Mouse (Mus musculus) midbrain, embryonic 12.5 days (tissue): ENCODE results near the gene Txndc11. TPM values are rescaled to one million over a fixed set of nuclear protein-coding genes. Genes with fewer than 3 reads are reported as not detected.
A peak's percentile ranks its signal among the peaks of the same experiment; 100 is the strongest.

Source experiments
- ATAC-seq: fragments of 200-750 bp; cut with Nextera tagmentation; 2 replicates; pipeline ENCODE4 v1.8.0; 2017; ENCODE audit warnings: low read depth, moderate TSS enrichment, moderate library complexity; ENCODE audit not compliant: low FRiP score
- H3K27ac ChIP-seq: fragments of 300-500 bp; sonication (generic); replicated peaks from 2 replicates; pipeline ENCODE4 v1.5.1; 2016; ENCODE audit warnings: mild to moderate bottlenecking
- H3K27me3 ChIP-seq: fragments of 300-500 bp; sonication (generic); 2 replicates; pipeline ENCODE4 v1.6.1; 2016; ENCODE audit warnings: mild to moderate bottlenecking
- H3K36me3 ChIP-seq: fragments of 300-500 bp; sonication (generic); 2 replicates; pipeline ENCODE4 v1.6.1; 2016
- H3K4me1 ChIP-seq: fragments of 300-500 bp; sonication (generic); 2 replicates; pipeline ENCODE4 v1.6.1; 2016
- H3K4me2 ChIP-seq: fragments of 300-500 bp; sonication (generic); replicated peaks from 2 replicates; pipeline ENCODE4 v1.6.1; 2016; ENCODE audit warnings: mild to moderate bottlenecking, moderate library complexity
- H3K4me3 ChIP-seq: fragments of 300-500 bp; sonication (generic); 2 replicates; pipeline ENCODE4 v1.5.1; 2016; ENCODE audit warnings: mild to moderate bottlenecking
- H3K9ac ChIP-seq: fragments of 300-500 bp; sonication (generic); replicated peaks from 2 replicates; pipeline ENCODE4 v1.6.1; 2016; ENCODE audit warnings: mild to moderate bottlenecking, moderate library complexity
- H3K9me3 ChIP-seq: fragments of 300-500 bp; sonication (generic); 2 replicates; pipeline ENCODE4 v1.6.1; 2016; ENCODE audit warnings: mild to moderate bottlenecking
- WGBS: fragments of 180-500 bp; shearing (Covaris S2); methylation state at CpG from one replicate; pipeline ENCODE4 v1.1.7; 2016; 5-methylcytosine and 5-hydroxymethylcytosine counted together
- polyA plus RNA-seq: library from polyadenylated mRNA; unstranded; fragments of >200 nt; fragmentation: Nextera tagmentation; extraction: Ambion mirVana; gene quantifications from 2 replicates; pipeline ENCODE4 v1.2.1, GENCODE M21; 2016

Gene Txndc11
- polyA plus RNA-seq, 1 experiment from 2014 or later = 30.5 TPM

GRCm38 (mm10) chr16:11071887-11072286, 62.6 kb downstream of the Txndc11 start:
- Histone ChIP-seq H3K4me1 (peaks cover 41% of the 10 kb centered on the region), H3K9me3 (no peaks in the 10 kb centered on the region), H3K9ac (no peak overlapping the region), H3K27me3 (no peaks in the 10 kb centered on the region), H3K27ac (no peak overlapping the region), H3K4me2 (no peak overlapping the region), H3K36me3 (peaks cover 56% of the 10 kb centered on the region), H3K4me3 (no peak overlapping the region)
- WGBS = 89% methylated on average over 4 of the region's 4 CpGs
- ATAC-seq = no peak

GRCm38 (mm10) chr16:11071176-11071575, 63.3 kb downstream of the Txndc11 start:
- H3K4me3 ChIP-seq = no peak overlapping the region
- H3K9ac ChIP-seq = no peak overlapping the region
- no peaks in the 10 kb centered on the region for H3K9me3 ChIP-seq
- H3K36me3 ChIP-seq = peaks cover 50% of the 10 kb centered on the region
- no peak for ATAC-seq
- H3K4me2 ChIP-seq = no peak overlapping the region
- peaks cover 41% of the 10 kb centered on the region for H3K4me1 ChIP-seq
- H3K27me3 ChIP-seq = no peaks in the 10 kb centered on the region
- H3K27ac ChIP-seq = no peak overlapping the region
- WGBS = 85% methylated on average over 5 of the region's 5 CpGs

GRCm38 (mm10) chr16:11069710-11070420, 64.6 kb downstream of the Txndc11 start:
- 80% methylated on average over 7 of the region's 7 CpGs for WGBS

GRCm38 (mm10) chr16:11069271-11069670, 65.2 kb downstream of the Txndc11 start:
- Histone ChIP-seq H3K9ac (no peak overlapping the region), H3K4me2 (peak overlapping the region; percentile 87), H3K27me3 (no peaks in the 10 kb centered on the region), H3K4me3 (no peak overlapping the region), H3K36me3 (peaks cover 31% of the 10 kb centered on the region), H3K27ac (no peak overlapping the region), H3K9me3 (no peaks in the 10 kb centered on the region), H3K4me1 (peaks cover 49% of the 10 kb centered on the region)
- 84% methylated on average over 6 of the region's 6 CpGs for WGBS
- ATAC-seq = no peak

More at GRCm38 (mm10) chr16:11069710-11070420, 64.6 kb downstream of the Txndc11 start:
- Histone ChIP-seq H3K4me3 (no peak overlapping the region), H3K27me3 (no peaks in the 10 kb centered on the region), H3K36me3 (peaks cover 36% of the 10 kb centered on the region), H3K27ac (no peak overlapping the region), H3K4me1 (peaks cover 49% of the 10 kb centered on the region), H3K9me3 (no peaks in the 10 kb centered on the region), H3K9ac (no peak overlapping the region), H3K4me2 (no peak overlapping the region)
- no peak for ATAC-seq

GRCm38 (mm10) chr16:11068666-11069065, 65.8 kb downstream of the Txndc11 start:
- H3K9ac ChIP-seq = 0 out of 2 replicates have a peak overlapping the region, but pooled peaks have one; percentile 88

GRCm38 (mm10) chr16:11066833-11067191, 67.6 kb downstream of the Txndc11 start:
- peak overlapping the region; percentile 99 for H3K27ac ChIP-seq
- ATAC-seq = peak; percentile 41
- WGBS = under 1% methylated on average over 22 of the region's 22 CpGs
- H3K9me3 ChIP-seq = no peaks in the 10 kb centered on the region
- peak overlapping the region; percentile 88 for H3K9ac ChIP-seq
- H3K4me2 ChIP-seq = peak overlapping the region; percentile 87
- H3K27me3 ChIP-seq = no peaks in the 10 kb centered on the region
- H3K36me3 ChIP-seq = peaks cover 7% of the 10 kb centered on the region
- peaks cover 58% of the 10 kb centered on the region for H3K4me1 ChIP-seq
- peak overlapping the region; percentile 84 for H3K4me3 ChIP-seq

More at GRCm38 (mm10) chr16:11068666-11069065, 65.8 kb downstream of the Txndc11 start:
- peaks cover 54% of the 10 kb centered on the region for H3K4me1 ChIP-seq
- peak overlapping the region; percentile 87 for H3K4me2 ChIP-seq
- H3K27ac ChIP-seq = no peak overlapping the region
- 93% methylated on average over 3 of the region's 3 CpGs for WGBS
- no peak for ATAC-seq
- H3K36me3 ChIP-seq = peaks cover 25% of the 10 kb centered on the region
- no peaks in the 10 kb centered on the region for H3K27me3 ChIP-seq
- no peak overlapping the region for H3K4me3 ChIP-seq
- no peaks in the 10 kb centered on the region for H3K9me3 ChIP-seq

GRCm38 (mm10) chr16:11066029-11066832, 68.2 kb downstream of the Txndc11 start, which contains the start of gene Litaf:
Gene Litaf, minus strand, starts transcription at chr16:11066157.
- Histone ChIP-seq H3K4me1 (peaks cover 58% of the 10 kb centered on the region), H3K9me3 (no peaks in the 10 kb centered on the region), H3K4me3 (peak within 1 kb of the TSS; percentile 84), H3K27me3 (no peaks in the 10 kb centered on the region), H3K4me2 (peak within 1 kb of the TSS; percentile 87), H3K9ac (peak within 1 kb of the TSS; percentile 88), H3K36me3 (0 out of 2 replicates have a peak, but pooled peaks cover 3% of the 10 kb centered on the region), H3K27ac (peak within 1 kb of the TSS; percentile 99)
- ATAC-seq = peak; percentile 97
- WGBS = under 1% methylated on average over 75 of the region's 78 CpGs

GRCm38 (mm10) chr16:11065431-11065830, 69.0 kb downstream of the Txndc11 start:
- Histone ChIP-seq H3K4me1 (peaks cover 58% of the 10 kb centered on the region), H3K4me2 (peak overlapping the region; percentile 87), H3K27ac (peak overlapping the region; percentile 99), H3K9ac (peak overlapping the region; percentile 53), H3K9me3 (no peaks in the 10 kb centered on the region), H3K36me3 (no peaks in the 10 kb centered on the region), H3K4me3 (peak overlapping the region; percentile 84), H3K27me3 (no peaks in the 10 kb centered on the region)
- 51% methylated on average over 5 of the region's 5 CpGs for WGBS
- no peak for ATAC-seq

GRCm38 (mm10) chr16:11064742-11065141, 69.7 kb downstream of the Txndc11 start:
- Histone ChIP-seq H3K36me3 (no peaks in the 10 kb centered on the region), H3K9me3 (no peaks in the 10 kb centered on the region), H3K9ac (no peak overlapping the region), H3K27me3 (no peaks in the 10 kb centered on the region), H3K4me1 (peaks cover 53% of the 10 kb centered on the region), H3K4me3 (no peak overlapping the region; the same call in 1 of the 2 replicates), H3K27ac (no peak overlapping the region), H3K4me2 (peak overlapping the region; percentile 87; the same call in 1 of the 2 replicates)
- WGBS = 94% methylated on average over 6 of the region's 6 CpGs
- ATAC-seq = no peak

GRCm38 (mm10) chr16:11064341-11064740, 70.1 kb downstream of the Txndc11 start:
- no peaks in the 10 kb centered on the region for H3K36me3 ChIP-seq
- no peak overlapping the region for H3K4me3 ChIP-seq
- H3K9ac ChIP-seq = no peak overlapping the region
- H3K27me3 ChIP-seq = no peaks in the 10 kb centered on the region
- ATAC-seq = no peak
- no peak overlapping the region for H3K27ac ChIP-seq
- H3K9me3 ChIP-seq = no peaks in the 10 kb centered on the region
- no peak overlapping the region for H3K4me2 ChIP-seq
- 95% methylated on average over 4 of the region's 4 CpGs for WGBS
- H3K4me1 ChIP-seq = peaks cover 49% of the 10 kb centered on the region

- Histone ChIP-seq H3K4me1 (peaks cover 37% of the 10 kb centered on the region), H3K9ac (peak overlapping the region; percentile 32; the same call in 1 of the 2 replicates), H3K36me3 (no peaks in the 10 kb centered on the region), H3K27ac (peak overlapping the region; percentile 75), H3K4me2 (no peak overlapping the region; the same call in 1 of the 2 replicates), H3K9me3 (no peaks in the 10 kb centered on the region), H3K27me3 (no peaks in the 10 kb centered on the region), H3K4me3 (no peak overlapping the region)
- no peak; the same call in 1 of the 2 replicates for ATAC-seq
- WGBS = 20% methylated on average over 13 of the region's 13 CpGs
Observed at GRCm38 (mm10) chr16:11062794-11063721, 71.4 kb downstream of the Txndc11 start.
